Mouse (Mus musculus) hindlimb bud, embryonic 11.5 days (tissue): ENCODE measurements at regions not wholly inside any gene's neighbourhood (a gene's known extent, or its start where the extent isn't known, plus 50 kb on each side); places are given as distances from the start of the nearest gene placed in this dataset.
"Not testable (repeated sequence)": the region's sequence is repeated elsewhere in the genome, so short reads cannot be mapped to it uniquely, and the experiment has no call there.

Source experiments
- DNase-seq: peaks from one replicate; pipeline ENCODE4 v3.0.0-alpha.2; 2012; ENCODE audit warnings: low read depth, low spot score; ENCODE audit errors: extremely low spot score

GRCm38 (mm10) chr11:23079936-23080794 is 72.8 kb downstream of the Fam161a start:
- DNase-seq, result no peak

DNA sequence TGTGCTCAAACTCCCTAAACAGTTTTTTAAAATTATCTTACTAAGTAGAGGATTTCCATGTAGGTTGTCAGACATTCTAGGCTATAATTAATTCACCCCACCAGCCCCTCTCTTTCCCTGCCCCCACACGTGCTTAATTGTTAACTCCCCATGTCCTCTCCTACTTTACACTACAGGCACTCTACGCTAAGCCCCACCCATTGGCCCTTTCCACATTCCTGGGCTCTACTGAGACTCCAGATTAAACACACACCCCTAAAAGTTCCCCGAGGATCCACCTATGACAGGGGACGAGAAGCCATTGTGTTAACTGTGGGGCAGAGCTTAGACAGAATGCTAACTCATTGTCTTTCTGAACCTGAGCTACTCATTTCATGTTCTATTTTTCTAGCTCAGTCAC is 74.3 kb downstream of the Fam161a start:
- DNase-seq, result no peak

DNA sequence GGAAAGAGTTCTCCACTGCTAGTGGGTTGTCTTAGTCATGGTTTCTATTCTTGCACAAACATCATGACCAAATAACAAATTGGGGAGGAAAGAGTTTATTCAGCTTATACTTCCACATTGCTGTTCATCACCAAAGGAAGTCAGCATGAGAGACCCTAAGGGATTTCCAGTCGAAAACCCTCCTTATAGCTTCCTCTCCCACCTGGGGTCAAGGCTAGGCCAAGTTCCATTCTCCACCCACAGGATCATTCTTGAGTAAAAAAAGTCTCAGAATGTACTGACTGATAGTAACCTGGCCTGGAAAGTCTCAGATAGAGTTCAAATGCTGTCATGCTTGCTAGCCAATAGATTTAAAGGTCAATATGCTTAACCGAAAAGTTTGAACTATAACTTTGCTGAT is 76.5 kb downstream of the Fam161a start:
- DNase-seq, result not testable (repeated sequence)

GRCm38 (mm10) chr11:23095287-23095686 is 88.0 kb downstream of the Fam161a start:
- no peak for DNase-seq

DNA sequence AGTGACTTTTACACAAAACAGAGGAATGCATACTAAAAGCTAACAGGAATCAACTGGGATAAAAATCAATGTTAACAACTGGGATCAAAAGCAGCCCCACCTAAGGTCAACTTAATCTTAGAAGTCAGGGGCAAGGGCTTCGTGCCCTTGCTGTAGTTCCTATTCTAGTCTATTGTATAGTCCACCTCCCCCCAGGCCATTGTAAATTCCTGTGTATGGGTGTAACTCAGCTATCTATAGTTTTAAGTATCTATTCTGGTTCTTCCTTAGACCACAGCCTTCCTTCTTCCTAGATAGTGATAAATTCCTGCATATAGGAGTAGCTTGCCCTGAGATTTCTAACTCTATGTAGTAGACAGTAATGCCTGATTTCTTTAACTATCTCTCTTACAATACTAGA is 88.4 kb downstream of the Fam161a start:
- not testable (repeated sequence) for DNase-seq

DNA sequence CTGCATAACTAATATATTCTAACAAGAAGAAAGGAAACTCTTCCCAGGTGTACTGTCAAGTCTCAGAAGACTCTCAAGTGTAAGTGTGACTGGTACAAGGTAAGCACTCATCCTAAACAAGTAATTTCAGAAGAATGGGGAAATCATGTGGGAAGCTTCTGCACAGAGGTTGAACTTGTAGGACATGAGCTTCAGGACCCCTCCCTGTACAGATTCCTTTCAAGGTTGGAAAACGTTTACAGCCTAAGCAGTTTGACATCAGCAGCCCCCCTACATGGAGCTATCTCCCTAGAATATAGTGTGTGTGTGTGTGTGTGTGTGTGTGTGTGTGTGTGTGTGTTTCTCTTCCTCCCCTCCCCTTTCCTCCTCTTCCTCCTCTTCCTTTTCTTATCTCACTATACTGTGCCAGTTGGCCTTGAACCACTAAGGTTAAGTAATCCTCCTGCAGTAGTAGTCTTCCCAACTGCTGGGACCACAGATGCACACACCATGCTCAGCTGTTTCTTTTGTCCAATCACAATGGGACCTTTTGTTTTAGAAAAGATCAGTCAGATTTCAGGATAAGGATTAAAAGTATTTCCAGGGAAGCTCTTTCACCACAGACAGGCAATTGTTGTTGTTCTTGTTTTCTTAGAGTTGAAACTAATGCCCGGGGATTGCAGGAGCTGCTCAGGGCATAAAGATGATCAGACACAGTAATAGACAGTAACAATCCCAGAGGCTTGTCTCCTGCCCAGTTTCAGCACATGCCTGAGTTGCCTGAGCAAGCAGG is 89.3 kb downstream of the Fam161a start:
- no peak for DNase-seq

DNA sequence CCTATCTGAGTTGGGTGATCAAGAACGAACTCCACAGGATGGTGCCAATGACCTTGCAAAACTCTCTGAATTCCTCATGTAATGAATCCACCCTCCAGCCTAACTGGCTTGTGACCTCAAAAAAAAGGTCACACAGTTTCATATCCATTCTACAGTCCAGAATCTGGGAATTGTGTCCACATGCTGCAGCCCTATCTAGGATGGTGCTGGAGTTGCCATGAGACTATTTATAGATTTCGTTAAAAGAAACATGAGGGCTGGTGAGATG is 89.8 kb downstream of the Fam161a start:
- no peak for DNase-seq

DNA sequence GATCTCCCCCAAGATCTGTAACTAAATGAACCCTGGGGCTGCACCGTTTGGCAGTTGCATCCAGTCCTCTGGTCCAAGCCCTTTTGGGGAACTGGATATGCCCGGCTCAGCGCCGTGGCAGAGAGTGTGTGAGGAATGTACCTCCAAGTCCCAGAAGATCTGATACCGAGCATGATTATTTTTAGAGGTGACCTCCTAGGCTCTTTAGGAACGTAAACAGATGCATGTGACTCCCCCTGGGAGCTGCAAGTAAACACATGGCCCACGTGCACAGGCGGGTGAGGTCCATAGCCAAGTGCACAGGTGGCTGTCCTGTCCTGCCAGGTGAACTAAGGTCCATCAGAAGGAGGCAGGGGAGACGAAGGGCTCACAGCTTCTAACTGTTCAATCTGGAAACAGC is 107.3 kb downstream of the Fam161a start:
- DNase-seq, result no peak

DNA sequence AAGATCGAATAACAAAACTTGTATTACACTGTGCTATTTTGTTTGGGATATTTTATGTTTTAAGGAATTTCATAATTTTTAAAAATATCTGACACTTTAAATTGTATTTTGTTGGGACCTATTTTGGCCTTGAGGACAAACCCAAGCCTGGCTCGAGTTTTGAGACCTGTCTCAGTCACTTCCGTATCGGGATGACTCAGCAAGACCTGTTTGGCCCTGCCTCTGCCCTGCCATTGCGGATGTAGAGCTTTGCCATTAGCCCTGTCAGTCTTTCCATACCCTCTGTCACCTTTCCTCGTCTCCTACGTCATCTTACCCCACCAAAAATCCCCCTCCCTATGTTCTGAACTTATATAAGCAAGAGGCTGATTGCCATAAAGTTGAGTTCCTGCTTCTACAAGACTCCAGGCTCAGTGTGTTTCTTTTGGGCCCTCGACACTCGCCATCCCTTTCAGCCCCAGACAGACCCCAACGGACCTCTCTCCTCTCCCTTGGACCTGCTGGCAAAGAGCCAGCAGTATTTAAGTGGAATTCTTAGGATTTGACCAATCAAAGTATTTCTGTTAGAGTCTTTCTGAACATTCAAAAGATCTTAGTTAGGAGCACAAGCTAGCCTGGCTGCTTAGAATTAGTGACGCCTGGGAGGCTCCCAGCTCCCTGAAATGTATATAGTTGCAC is 113.3 kb downstream of the Fam161a start:
- no peak for DNase-seq

DNA sequence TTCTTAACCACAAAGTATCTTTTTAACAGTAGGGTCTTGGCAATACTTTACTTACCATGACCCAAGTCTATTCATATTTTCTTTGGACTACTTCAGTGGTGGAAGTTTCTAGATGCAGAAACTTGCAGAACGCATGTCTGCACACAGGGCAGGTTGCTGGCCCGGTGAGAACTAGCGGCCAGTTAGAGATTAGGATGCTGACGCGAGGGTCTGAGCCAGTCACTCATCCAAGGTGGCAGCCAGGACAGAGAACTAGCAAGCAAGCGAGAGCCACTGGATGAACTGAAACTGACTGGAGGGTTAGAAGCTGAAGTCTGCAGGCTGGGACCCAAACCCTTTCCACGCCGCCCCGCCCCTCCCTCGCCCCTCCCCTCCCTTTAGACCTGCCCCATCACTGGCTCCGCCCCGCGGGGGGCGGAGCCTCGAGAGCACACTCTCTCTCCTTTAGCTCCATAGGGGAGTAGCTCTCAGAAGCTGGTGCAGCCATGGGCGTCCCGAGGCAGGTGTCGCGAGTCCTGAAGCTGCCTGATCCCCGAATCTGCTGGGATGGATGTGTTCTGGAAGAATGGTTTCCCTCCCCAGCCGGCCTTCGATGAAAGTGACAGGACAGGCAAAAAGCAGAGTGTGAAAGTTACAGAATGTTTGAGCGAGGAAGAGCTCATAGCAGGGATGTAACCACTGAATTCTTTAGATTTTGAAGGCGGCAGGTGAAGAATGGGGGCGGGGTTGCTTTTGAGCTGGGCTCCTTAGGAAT is 117.0 kb downstream of the Fam161a start:
- DNase-seq, result peak; percentile 35

- no peak for DNase-seq
Measured at GRCm38 (mm10) chr11:23131122-23131521, 123.8 kb downstream of the Fam161a start.

GRCm38 (mm10) chr11:23131632-23132031 is 124.2 kb upstream of the Xpo1 start:
- no peak for DNase-seq

GRCm38 (mm10) chr11:23140429-23141099 is 115.3 kb upstream of the Xpo1 start:
- no peak for DNase-seq

DNA sequence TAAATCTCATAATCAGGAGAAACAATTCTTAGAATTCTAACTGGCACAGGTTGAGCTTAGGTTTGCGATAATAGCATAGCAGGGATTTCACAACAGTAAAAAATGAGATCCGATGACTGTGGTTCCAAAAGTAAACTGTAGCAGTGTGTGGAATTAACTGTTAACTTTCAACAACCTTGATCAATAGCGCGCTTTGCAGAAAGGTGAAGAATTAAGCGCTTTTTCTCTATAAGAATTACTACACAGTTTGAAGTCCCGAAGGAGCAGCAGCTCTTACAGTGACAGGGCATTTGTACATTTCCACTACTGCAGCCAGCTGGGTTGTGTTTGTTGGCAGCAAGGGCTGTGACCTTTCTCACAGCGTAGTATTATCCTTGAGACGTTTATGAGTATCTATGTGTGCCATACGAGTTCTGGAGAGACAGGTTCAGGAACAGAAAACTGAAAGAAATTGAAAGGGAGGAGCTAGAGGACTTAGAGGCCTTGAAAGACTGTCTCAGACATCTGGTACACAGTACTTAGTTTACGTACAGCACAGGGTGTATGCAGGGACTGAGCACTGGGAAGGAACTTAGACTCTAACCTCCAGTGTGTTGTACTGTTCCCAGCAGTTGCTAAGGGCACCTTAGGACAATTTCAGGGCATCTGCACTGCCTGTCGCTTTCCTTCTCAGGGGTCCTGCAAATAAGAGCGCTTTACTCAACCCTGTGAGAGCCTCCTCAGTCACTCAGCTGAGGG is 114.6 kb upstream of the Xpo1 start:
- DNase-seq, result no peak

DNA sequence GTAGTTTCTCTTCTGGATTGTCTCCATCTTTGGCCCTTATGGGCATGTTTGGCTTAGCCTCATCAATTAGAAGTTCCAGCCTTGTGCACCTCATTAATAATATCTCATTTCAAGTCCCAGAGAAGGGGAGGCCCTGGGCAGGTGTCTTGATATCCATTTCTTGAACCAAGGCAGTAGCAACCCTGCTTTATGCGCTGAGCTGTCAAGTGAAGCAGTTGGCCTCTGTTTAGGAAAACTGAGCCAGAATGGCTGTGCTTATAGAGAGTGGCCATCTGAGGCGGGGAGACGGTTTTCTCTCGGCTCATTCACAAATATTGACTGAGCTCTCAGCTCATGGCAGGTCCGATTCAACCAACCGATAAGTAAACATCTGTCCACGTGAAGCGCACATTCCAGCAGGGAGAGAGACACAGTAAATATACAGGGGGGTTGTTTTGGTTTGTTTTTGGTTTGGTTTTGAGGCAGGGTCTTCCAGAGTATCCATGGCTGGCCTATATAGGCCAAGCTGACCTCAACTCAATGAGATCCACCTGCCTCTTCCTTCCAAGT is 107.7 kb upstream of the Xpo1 start:
- DNase-seq, result no peak

DNA sequence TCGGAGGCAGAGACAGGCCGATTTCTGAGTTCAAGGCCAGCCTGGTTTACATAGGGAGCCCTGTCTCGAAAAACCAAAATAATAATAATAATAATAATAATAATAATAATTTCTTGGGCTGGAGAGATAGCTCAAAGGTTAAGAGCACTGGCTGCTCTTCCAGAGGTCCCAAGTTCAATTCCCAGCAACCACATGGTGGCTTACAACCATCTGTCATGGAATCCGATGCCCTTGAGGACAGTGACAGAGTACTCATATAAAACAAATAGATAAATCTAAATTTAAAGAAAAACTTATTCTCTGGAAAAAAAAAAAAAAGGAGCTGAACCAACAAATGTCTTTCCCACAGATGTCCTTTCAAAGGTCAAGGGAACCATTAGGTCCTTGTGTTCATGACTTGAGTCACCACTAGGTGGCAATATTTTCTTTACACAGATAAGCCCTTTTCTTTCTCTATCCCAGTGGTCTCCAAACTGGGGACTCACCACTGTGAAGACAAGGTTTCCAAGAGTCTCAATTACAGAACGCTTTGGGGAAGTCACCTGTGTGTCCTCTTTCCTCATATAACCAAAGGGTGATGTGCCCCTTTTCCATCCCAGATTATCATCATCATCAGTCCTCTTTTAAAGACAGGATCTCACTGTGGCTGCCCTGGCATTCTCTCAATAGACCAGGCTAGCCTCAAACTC is 106.1 kb upstream of the Xpo1 start:
- peak; percentile 60 for DNase-seq

DNA sequence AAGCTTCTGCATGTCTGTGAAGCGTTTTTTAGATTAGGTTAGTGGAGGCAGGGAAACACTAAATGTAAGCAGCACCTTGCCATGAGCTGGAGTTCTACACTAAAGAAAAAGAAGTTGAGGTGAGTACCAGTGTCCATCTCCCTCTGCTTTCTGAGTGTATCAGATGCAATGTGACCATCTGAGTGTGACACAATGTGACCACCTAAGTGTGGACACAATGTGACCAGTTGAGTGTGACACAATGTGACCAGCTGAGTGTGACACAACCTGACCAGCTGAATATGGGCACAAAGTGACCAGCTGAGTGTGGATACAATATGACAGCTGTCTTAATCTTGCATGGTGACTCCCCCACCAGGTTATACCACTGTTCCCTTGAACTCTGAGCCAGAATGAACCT is 101.0 kb upstream of the Xpo1 start:
- DNase-seq, result no peak

- DNase-seq, result no peak
Measured at GRCm38 (mm10) chr11:23168546-23169218, 87.2 kb upstream of the Xpo1 start.
